Mouse (Mus musculus): ENCODE data around the gene Fmo3. TPM values are rescaled to one million over a fixed set of nuclear protein-coding genes. Genes with fewer than 3 reads are reported as not detected.

The Fmo3 gene
- polyA plus RNA-seq, 1 experiment, result 10.8 TPM

- 66% methylated on average over 4 of the region's 4 CpGs for WGBS
- Histone ChIP-seq H3K4me3 (replicated peaks; ENCODE audit: extremely low read depth, low read depth, low read length) (no peak overlapping the region), H3K4me1 (ENCODE audit: control insufficient read depth, insufficient read depth, low read length) (peaks cover 16% of the 10 kb centered on the region)
- DNase-seq, result no peak
- TF ChIP-seq CTCF (IDR thresholded peaks at IDR 0.05; ENCODE audit: insufficient read depth, low read length) (no peak), POLR2A (IDR thresholded peaks at IDR 0.05; ENCODE audit: borderline replicate concordance, extremely low read depth, low read depth, low read length) (no peak)
Measured at GRCm38 (mm10) chr1:162932386-162932785, 51.9 kb downstream of the Fmo3 start.

DNA sequence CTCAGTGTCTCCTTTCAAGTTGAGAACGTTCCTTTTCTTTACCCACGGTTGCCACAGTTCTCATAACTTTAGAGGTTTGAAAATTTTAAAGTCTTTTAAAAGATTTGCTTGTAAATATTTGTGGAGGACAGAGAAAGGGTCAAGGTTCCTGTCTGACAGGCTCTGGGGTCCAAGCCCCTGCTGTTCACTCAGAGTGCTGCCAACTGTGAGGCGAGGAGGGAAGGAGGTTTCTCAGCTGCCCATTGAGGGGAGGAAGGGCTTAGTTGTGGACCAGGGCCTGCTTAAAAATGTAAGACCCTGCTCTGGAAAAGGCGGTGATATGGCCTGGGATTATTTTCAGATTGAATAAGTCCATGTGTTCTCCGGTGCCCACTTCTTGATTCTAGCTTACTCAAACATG, 52.4 kb downstream of the Fmo3 start:
- Histone ChIP-seq H3K4me1 (ENCODE audit: control insufficient read depth, insufficient read depth, low read length) (peaks cover 16% of the 10 kb centered on the region), H3K4me3 (replicated peaks; ENCODE audit: extremely low read depth, low read depth, low read length) (no peak overlapping the region)
- 44% methylated on average over 5 of the region's 5 CpGs for WGBS
- TF ChIP-seq POLR2A (IDR thresholded peaks at IDR 0.05; ENCODE audit: borderline replicate concordance, extremely low read depth, low read depth, low read length) (no peak), CTCF (IDR thresholded peaks at IDR 0.05; ENCODE audit: insufficient read depth, low read length) (no peak)
- DNase-seq, result no peak

- 35% methylated on average over 4 of the region's 4 CpGs for WGBS
- peaks cover 16% of the 10 kb centered on the region for H3K4me1 ChIP-seq (ENCODE audit: control insufficient read depth, insufficient read depth, low read length)
- TF ChIP-seq CTCF (IDR thresholded peaks at IDR 0.05; ENCODE audit: insufficient read depth, low read length), result no peak
- no peak for TF ChIP-seq POLR2A (IDR thresholded peaks at IDR 0.05; ENCODE audit: borderline replicate concordance, extremely low read depth, low read depth, low read length)
- no peak overlapping the region for H3K4me3 ChIP-seq (replicated peaks; ENCODE audit: extremely low read depth, low read depth, low read length)
- no peak for DNase-seq
Measured at GRCm38 (mm10) chr1:162931310-162931875, 52.9 kb downstream of the Fmo3 start.

DNA sequence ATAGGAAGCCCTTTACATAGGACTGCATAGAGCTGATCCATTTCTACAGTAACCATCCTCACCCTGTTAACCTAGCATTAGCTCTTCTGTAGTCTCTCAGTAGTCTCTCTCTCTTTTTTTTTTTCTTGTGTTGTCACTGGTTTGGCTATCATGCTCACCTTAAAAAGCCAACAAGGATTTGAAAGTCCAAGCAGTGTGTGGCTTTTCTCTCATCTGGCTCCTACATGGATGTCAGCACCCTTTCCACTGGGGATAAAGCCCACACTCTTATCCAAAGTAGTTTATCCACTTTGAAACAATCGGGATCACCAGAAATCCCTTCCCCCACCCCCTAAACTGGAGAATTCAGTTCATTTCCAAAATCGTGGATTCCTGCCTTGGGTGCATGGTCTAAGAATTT, 53.7 kb downstream of the Fmo3 start:
- peaks cover 16% of the 10 kb centered on the region for H3K4me1 ChIP-seq (ENCODE audit: control insufficient read depth, insufficient read depth, low read length)
- no peak overlapping the region for H3K4me3 ChIP-seq (replicated peaks; ENCODE audit: extremely low read depth, low read depth, low read length)
- TF ChIP-seq POLR2A (IDR thresholded peaks at IDR 0.05; ENCODE audit: borderline replicate concordance, extremely low read depth, low read depth, low read length), result no peak
- TF ChIP-seq CTCF (IDR thresholded peaks at IDR 0.05; ENCODE audit: insufficient read depth, low read length), result no peak
- 48% methylated on average over 2 of the region's 2 CpGs for WGBS
- DNase-seq, result no peak

DNA sequence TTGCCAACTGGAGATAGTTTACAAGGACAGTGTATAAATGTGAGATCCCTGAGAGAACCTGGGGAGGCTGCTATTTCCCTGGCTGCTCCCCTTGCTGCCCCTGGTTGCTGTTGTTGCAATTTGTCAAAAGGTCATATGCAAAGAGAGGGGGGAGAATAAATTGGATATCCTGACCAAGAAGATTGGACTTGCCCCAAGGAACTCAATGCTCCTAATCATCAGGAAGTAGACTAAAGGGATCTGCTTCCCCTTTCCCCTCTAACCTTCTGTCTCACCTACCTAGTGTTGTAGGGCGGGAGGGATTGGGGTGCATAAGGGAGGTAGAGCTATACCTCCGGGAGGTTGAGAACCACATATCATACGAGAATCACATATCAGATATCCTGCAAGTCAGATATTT, 55.2 kb downstream of the Fmo3 start:
- no peak for DNase-seq
- no peak for TF ChIP-seq CTCF (IDR thresholded peaks at IDR 0.05; ENCODE audit: insufficient read depth, low read length)
- no peak for TF ChIP-seq POLR2A (IDR thresholded peaks at IDR 0.05; ENCODE audit: borderline replicate concordance, extremely low read depth, low read depth, low read length)
- 67% methylated on average over 3 of the region's 3 CpGs for WGBS

GRCm38 (mm10) chr1:162925121-162925520, 59.2 kb downstream of the Fmo3 start:
- no peak for TF ChIP-seq CTCF (IDR thresholded peaks at IDR 0.05; ENCODE audit: insufficient read depth, low read length)
- TF ChIP-seq POLR2A (IDR thresholded peaks at IDR 0.05; ENCODE audit: borderline replicate concordance, extremely low read depth, low read depth, low read length), result no peak
- Histone ChIP-seq H3K4me3 (replicated peaks; ENCODE audit: extremely low read depth, low read depth, low read length) (no peak overlapping the region), H3K4me1 (ENCODE audit: control insufficient read depth, insufficient read depth, low read length) (no peaks in the 10 kb centered on the region)
- no peak for DNase-seq
- 71% methylated on average over 1 of the region's 1 CpGs for WGBS

More for the DNA sequence above, 55.2 kb downstream of the Fmo3 start:
- peaks cover 16% of the 10 kb centered on the region for H3K4me1 ChIP-seq (ENCODE audit: control insufficient read depth, insufficient read depth, low read length)
- H3K4me3 ChIP-seq (replicated peaks; ENCODE audit: extremely low read depth, low read depth, low read length), result no peak overlapping the region

- WGBS, result 69% methylated on average over 8 of the region's 8 CpGs
- TF ChIP-seq CTCF (IDR thresholded peaks at IDR 0.05; ENCODE audit: insufficient read depth, low read length), result no peak
- TF ChIP-seq POLR2A (IDR thresholded peaks at IDR 0.05; ENCODE audit: borderline replicate concordance, extremely low read depth, low read depth, low read length), result no peak
- Histone ChIP-seq H3K4me1 (ENCODE audit: control insufficient read depth, insufficient read depth, low read length) (no peaks in the 10 kb centered on the region), H3K4me3 (replicated peaks; ENCODE audit: extremely low read depth, low read depth, low read length) (no peak overlapping the region)
- DNase-seq, result no peak
Measured at GRCm38 (mm10) chr1:162916661-162917060, 67.7 kb downstream of the Fmo3 start.

DNA sequence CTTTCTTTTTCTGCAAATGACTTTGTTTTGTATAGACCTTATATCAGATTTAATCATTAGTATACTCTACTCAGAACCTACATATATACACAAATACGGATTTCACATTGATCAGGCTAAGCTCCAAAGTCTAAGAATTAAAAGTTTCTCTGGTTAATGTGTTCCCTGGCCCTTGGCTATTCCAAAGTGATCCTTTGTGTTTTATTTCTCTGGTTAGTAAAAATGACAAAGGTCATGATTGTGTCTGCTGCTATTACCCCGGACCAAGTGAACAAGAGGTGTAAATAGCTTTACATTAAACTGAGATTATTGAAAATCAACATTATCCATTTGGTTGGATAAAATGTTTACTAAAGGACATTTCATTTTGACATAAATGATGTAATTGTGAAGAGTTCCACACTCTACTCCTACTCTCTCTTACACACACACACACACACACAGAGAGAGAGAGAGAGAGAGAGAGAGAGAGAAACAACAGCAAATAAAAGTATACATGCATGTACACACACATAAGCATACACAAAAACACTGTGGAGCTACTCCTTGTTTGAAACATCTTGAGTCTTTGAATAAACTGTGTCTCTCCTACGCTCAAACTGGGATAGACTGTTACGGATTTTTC, 69.3 kb downstream of the Fmo3 start:
- TF ChIP-seq CTCF (IDR thresholded peaks at IDR 0.05; ENCODE audit: insufficient read depth, low read length) (no peak), POLR2A (IDR thresholded peaks at IDR 0.05; ENCODE audit: borderline replicate concordance, extremely low read depth, low read depth, low read length) (no peak)
- 78% methylated on average over 4 of the region's 4 CpGs for WGBS
- DNase-seq, result no peak
- H3K4me1 ChIP-seq (ENCODE audit: control insufficient read depth, insufficient read depth, low read length), result no peaks in the 10 kb centered on the region
- no peak overlapping the region for H3K4me3 ChIP-seq (replicated peaks; ENCODE audit: extremely low read depth, low read depth, low read length)

GRCm38 (mm10) chr1:162912085-162912484, 72.2 kb downstream of the Fmo3 start:
- H3K4me1 ChIP-seq (ENCODE audit: control insufficient read depth, insufficient read depth, low read length), result no peaks in the 10 kb centered on the region
- no peak overlapping the region for H3K4me3 ChIP-seq (replicated peaks; ENCODE audit: extremely low read depth, low read depth, low read length)
- TF ChIP-seq CTCF (IDR thresholded peaks at IDR 0.05; ENCODE audit: insufficient read depth, low read length), result no peak
- no peak for TF ChIP-seq POLR2A (IDR thresholded peaks at IDR 0.05; ENCODE audit: borderline replicate concordance, extremely low read depth, low read depth, low read length)
- DNase-seq, result no peak

Other genes with a start within 250 kb of the Fmo3 start
- 32.5 and 33.5 TPM in 2 replicates for gene Prrc2c, start 244.0 kb downstream of the Fmo3 start, polyA plus RNA-seq (2012; rRNA removed)
- gene Fmo4, start 170.6 kb downstream of the Fmo3 start, polyA plus RNA-seq (2012; rRNA removed), result 1.7 and 2.4 TPM in 2 replicates
- 173 and 219 TPM in 2 replicates for gene Fmo1, start 117.9 kb downstream of the Fmo3 start, polyA plus RNA-seq (2012; rRNA removed)
- gene Fmo2, start 85.8 kb downstream of the Fmo3 start, polyA plus RNA-seq (2012; rRNA removed), result 147 and 240 TPM in 2 replicates
- 0.33 and 0.37 TPM in 2 replicates for gene Fmo6, start 47.0 kb downstream of the Fmo3 start, polyA plus RNA-seq (2012; rRNA removed)
- not detected in 2 replicates for gene Mroh9, start 101.1 kb upstream of the Fmo3 start, polyA plus RNA-seq (2012; rRNA removed)